Mouse (Mus musculus): ENCODE measurements around the gene Phf2. TPM values are rescaled to one million over a fixed set of nuclear protein-coding genes. Genes with fewer than 3 reads are reported as not detected.

Phf2 gene
- polyA plus RNA-seq, 1 experiment: 43.3 TPM

GRCm38 (mm10) chr13:48872726-48873125 is 1.8 kb upstream of the Phf2 start:
- no peak for DNase-seq (ENCODE audit: low read depth)
- TF ChIP-seq POLR2A (IDR thresholded peaks at IDR 0.05; ENCODE audit: borderline replicate concordance, extremely low read depth, insufficient read depth, insufficient read length, poor library complexity, severe bottlenecking) (no peak), CTCF (IDR thresholded peaks at IDR 0.05; ENCODE audit: borderline replicate concordance, extremely low read depth, insufficient read depth, insufficient read length) (no peak)

- no peak for TF ChIP-seq CTCF (IDR thresholded peaks at IDR 0.05; ENCODE audit: borderline replicate concordance, extremely low read depth, insufficient read depth, insufficient read length)
- no peak for TF ChIP-seq POLR2A (IDR thresholded peaks at IDR 0.05; ENCODE audit: borderline replicate concordance, extremely low read depth, insufficient read depth, insufficient read length, poor library complexity, severe bottlenecking)
- DNase-seq (ENCODE audit: low read depth): no peak
These were observed 1.1 kb upstream of the Phf2 start for GRCm38 (mm10) chr13:48871887-48872606.

DNA sequence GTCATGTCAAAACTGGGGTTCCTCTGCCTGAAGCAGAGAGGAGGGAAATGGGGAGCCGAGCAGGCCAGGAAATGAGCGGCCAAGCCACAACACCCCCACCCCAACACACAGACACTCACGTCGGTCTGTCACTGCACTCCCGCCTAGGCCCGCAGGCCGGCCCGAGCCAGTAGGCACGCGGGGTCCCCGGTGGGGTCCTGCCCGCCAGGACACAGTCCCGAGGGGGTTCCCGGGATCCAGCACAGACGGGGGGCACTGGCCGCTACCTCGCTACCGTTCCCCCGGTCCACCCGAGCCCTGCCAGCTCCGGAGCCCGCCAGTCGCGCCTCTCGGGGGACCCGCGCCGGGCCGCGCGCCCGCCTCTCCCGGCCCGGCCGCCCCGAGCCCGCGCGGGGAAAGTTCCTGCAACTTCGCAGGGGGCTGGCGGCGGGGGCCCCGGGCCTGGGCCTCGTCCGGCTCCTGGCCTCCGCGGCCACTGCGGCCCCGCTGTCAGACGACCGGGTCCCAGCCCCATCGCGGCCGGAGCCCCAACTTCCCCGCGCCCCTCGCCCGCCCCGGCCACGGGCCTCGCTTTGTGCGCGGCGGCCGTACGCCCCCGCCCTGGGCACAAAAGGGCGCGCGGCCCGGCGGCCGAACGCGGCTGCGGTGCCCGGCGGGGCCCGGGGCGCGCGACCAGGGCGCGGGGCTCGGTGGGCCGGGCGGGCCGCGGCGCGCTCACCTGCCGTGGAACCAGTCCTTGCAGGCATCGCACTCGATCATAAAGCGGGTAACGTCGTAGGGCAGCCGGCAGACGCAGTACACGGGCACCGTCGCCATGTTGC is 759 bp downstream of the Phf2 start:
- TF ChIP-seq POLR2A (IDR thresholded peaks at IDR 0.05; ENCODE audit: borderline replicate concordance, extremely low read depth, insufficient read depth, insufficient read length, poor library complexity, severe bottlenecking) (0 out of 2 replicates have a peak, but pooled peaks have one; percentile 5), CTCF (IDR thresholded peaks at IDR 0.05; ENCODE audit: borderline replicate concordance, extremely low read depth, insufficient read depth, insufficient read length) (no peak)
- peak; percentile 39 for DNase-seq (ENCODE audit: low read depth)

- TF ChIP-seq CTCF (IDR thresholded peaks at IDR 0.05; ENCODE audit: borderline replicate concordance, extremely low read depth, insufficient read depth, insufficient read length): no peak
- no peak for TF ChIP-seq POLR2A (IDR thresholded peaks at IDR 0.05; ENCODE audit: borderline replicate concordance, extremely low read depth, insufficient read depth, insufficient read length, poor library complexity, severe bottlenecking)
- peak; percentile 44 for DNase-seq (ENCODE audit: low read depth)
These were observed 1.3 kb downstream of the Phf2 start for GRCm38 (mm10) chr13:48869600-48869949.

DNA sequence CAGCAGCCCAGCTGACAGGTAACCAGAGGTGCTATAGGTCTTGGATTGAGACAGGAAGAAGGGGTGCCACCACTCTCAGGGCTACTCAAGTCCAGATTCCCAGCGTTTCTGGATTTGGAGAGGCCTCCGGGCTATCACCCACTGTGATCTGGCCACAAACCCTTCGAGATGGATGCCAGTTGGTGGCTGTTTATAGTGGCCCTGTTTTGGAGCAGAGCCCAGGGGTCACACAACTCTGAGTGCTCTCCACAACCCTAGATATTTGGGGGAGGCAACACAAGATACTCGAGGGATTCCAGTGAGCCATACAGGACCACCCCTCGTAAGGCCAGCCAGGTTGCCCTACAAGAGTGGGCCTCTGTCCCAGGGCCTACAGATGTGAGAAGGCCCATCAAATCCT is 1.8 kb downstream of the Phf2 start:
- DNase-seq (ENCODE audit: low read depth): no peak
- TF ChIP-seq POLR2A (IDR thresholded peaks at IDR 0.05; ENCODE audit: borderline replicate concordance, extremely low read depth, insufficient read depth, insufficient read length, poor library complexity, severe bottlenecking) (no peak), CTCF (IDR thresholded peaks at IDR 0.05; ENCODE audit: borderline replicate concordance, extremely low read depth, insufficient read depth, insufficient read length) (no peak)

DNA sequence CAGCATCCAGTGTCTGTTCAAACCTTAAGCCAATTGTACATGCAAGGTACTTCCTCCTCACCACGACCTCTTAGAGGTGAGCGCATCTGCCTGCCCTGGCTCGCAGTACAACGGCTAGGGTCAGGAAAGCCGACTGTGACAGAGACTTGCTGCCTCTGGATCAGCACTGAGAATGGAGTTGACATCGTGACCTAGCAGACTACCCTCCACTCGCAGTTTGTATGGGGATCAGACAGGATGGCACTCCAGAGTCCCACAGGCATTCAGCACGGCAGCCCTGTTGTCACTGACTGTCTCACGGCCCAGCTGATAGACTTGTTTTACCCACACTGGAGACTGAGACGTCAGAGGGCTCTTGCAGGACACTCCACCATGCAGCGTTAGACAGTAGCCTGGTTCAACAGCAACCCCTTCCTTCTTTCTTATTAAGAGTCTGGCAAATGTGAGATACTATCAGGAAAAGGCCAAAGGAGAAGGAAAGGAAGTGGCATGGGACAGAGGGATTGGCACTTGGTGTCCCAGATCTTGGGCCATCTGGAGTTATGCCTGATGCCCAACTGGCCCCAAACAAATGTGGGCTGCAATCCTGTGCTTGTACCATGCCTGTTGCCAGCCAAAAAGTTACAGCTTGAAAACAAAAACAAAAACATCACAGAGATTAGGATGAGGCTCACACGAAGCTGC is 6.1 kb downstream of the Phf2 start:
- no peak for DNase-seq (ENCODE audit: low read depth)
- TF ChIP-seq CTCF (IDR thresholded peaks at IDR 0.05; ENCODE audit: borderline replicate concordance, extremely low read depth, insufficient read depth, insufficient read length) (no peak), POLR2A (IDR thresholded peaks at IDR 0.05; ENCODE audit: borderline replicate concordance, extremely low read depth, insufficient read depth, insufficient read length, poor library complexity, severe bottlenecking) (no peak)

DNA sequence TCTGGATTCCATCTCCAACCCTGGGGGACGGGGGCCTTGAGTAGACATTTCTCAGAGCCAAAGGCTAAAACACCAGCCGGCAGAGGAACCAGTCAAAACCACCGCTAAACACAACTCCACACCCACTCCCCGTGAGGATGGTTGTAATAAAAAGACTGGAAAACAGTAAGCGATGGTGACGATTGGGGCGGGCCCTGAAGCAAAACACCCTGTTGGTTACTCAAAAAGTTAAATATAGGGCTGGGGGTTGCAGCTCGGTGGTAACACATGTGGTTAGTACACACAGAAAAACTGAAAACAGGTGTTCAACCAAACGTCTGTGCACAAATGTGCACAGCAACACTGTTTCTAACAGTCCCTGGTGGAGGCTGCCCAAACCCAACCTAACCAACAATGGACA is 7.4 kb downstream of the Phf2 start:
- TF ChIP-seq CTCF (IDR thresholded peaks at IDR 0.05; ENCODE audit: borderline replicate concordance, extremely low read depth, insufficient read depth, insufficient read length) (no peak), POLR2A (IDR thresholded peaks at IDR 0.05; ENCODE audit: borderline replicate concordance, extremely low read depth, insufficient read depth, insufficient read length, poor library complexity, severe bottlenecking) (no peak)
- DNase-seq (ENCODE audit: low read depth): no peak

GRCm38 (mm10) chr13:48861913-48862312 is 9.0 kb downstream of the Phf2 start:
- no peak for DNase-seq (ENCODE audit: low read depth)
- TF ChIP-seq CTCF (IDR thresholded peaks at IDR 0.05; ENCODE audit: borderline replicate concordance, extremely low read depth, insufficient read depth, insufficient read length) (no peak), POLR2A (IDR thresholded peaks at IDR 0.05; ENCODE audit: borderline replicate concordance, extremely low read depth, insufficient read depth, insufficient read length, poor library complexity, severe bottlenecking) (no peak)

DNA sequence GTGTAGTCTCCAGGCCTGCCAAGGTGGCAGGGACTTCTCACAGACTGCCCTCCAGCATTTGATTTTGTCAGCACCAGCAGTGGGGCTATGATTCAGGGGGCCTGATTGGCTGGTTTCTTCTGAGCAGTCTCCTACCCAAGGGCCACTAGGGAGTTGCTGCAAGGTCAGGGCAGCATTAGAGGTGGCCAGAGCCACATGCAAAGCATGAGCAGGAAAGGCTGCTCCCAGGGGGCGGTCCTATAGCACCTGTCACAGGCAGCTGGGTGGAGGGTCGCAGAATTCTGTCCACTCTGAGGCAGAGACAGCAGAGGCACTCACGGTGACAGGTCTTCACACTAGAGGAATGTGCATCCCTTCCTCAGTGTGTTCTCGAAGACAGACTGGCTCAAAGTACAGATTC is 12.1 kb downstream of the Phf2 start:
- no peak for DNase-seq (ENCODE audit: low read depth)
- TF ChIP-seq POLR2A (IDR thresholded peaks at IDR 0.05; ENCODE audit: borderline replicate concordance, extremely low read depth, insufficient read depth, insufficient read length, poor library complexity, severe bottlenecking) (no peak), CTCF (IDR thresholded peaks at IDR 0.05; ENCODE audit: borderline replicate concordance, extremely low read depth, insufficient read depth, insufficient read length) (no peak)

GRCm38 (mm10) chr13:48858054-48858453 is 12.9 kb downstream of the Phf2 start:
- no peak for DNase-seq (ENCODE audit: low read depth)
- TF ChIP-seq CTCF (IDR thresholded peaks at IDR 0.05; ENCODE audit: borderline replicate concordance, extremely low read depth, insufficient read depth, insufficient read length): no peak
- TF ChIP-seq POLR2A (IDR thresholded peaks at IDR 0.05; ENCODE audit: borderline replicate concordance, extremely low read depth, insufficient read depth, insufficient read length, poor library complexity, severe bottlenecking): no peak

DNA sequence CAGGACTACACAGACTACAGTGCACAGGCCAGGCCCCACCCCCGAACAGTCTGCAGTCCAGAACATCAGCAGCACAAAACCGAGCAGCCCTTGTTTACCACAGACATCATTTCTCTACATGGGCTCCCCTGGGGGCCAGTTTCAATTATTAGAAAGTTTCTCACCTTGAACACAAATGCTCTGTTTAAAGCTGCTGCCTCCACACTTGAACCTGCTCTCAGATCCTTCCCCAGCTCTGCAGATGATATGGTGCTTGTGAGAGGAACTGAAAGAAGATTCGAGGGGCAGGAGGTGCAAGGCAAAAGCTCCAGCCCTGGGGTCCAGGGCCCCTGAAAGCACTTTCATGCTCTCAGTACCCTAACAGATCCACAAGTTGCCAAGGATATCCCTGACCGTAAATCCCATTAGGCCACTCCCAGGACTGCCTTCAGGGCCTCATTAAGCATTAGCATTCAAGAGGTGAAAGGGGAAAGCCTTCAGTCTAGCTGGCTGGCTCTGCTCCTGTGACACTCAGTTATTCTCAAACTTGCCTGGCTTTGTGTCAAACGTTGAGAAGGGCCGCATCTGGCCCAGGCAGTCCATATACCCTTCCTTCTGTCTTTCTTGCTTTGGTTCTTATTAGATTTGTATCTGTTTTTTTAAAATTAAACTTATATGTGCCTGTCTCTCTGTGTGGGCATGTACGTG is 13.5 kb downstream of the Phf2 start:
- TF ChIP-seq CTCF (IDR thresholded peaks at IDR 0.05; ENCODE audit: borderline replicate concordance, extremely low read depth, insufficient read depth, insufficient read length) (no peak), POLR2A (IDR thresholded peaks at IDR 0.05; ENCODE audit: borderline replicate concordance, extremely low read depth, insufficient read depth, insufficient read length, poor library complexity, severe bottlenecking) (no peak)
- DNase-seq (ENCODE audit: low read depth): peak; percentile 26
